Mouse (Mus musculus) embryonic facial prominence, embryonic 14.5 days (tissue): Measurements from ENCODE around the gene Cwc25. TPM values are rescaled to one million over a fixed set of nuclear protein-coding genes. Genes with fewer than 3 reads are reported as not detected.
"Not testable (repeated sequence)": the region's sequence is repeated elsewhere in the genome, so short reads cannot be mapped to it uniquely, and the experiment has no call there.

Experiments
- ATAC-seq: fragments of 200-750 bp; cut with Nextera tagmentation; 2 replicates; pipeline ENCODE4 v1.8.0; 2017; ENCODE audit warnings: low read depth, moderate number of reproducible peaks, moderate TSS enrichment
- DNase-seq: peaks from one replicate; pipeline ENCODE4 v3.0.0-alpha.2; 2015; ENCODE audit warnings: low spot score
- H3K27ac ChIP-seq: fragments of 300-500 bp; sonication (generic); replicated peaks from 2 replicates; pipeline ENCODE4 v1.5.1; 2014; ENCODE audit warnings: low read depth, mild to moderate bottlenecking, low read length, moderate library complexity
- H3K27me3 ChIP-seq: fragments of 300-500 bp; sonication (generic); replicated peaks from 2 replicates; pipeline ENCODE4 v1.6.1; 2014; ENCODE audit warnings: low read length; ENCODE audit not compliant: control insufficient read depth, insufficient read depth
- H3K36me3 ChIP-seq: fragments of 300-500 bp; sonication (generic); 2 replicates; pipeline ENCODE4 v1.6.1; 2014; ENCODE audit warnings: low read length, mixed read lengths; ENCODE audit not compliant: control insufficient read depth, insufficient read depth
- H3K4me1 ChIP-seq: fragments of 300-500 bp; sonication (generic); 2 replicates; pipeline ENCODE4 v1.6.1; 2014; ENCODE audit warnings: antibody characterized with exemption, low read length; ENCODE audit not compliant: control insufficient read depth, insufficient read depth
- H3K4me2 ChIP-seq: fragments of 300-500 bp; sonication (generic); 2 replicates; pipeline ENCODE4 v1.6.1; 2014; ENCODE audit warnings: low read depth, mild to moderate bottlenecking, low read length, moderate library complexity, mixed read lengths
- H3K4me3 ChIP-seq: fragments of 300-500 bp; sonication (generic); 2 replicates; pipeline ENCODE4 v1.5.1; 2014; ENCODE audit warnings: low read depth, mild to moderate bottlenecking, low read length
- H3K9ac ChIP-seq: fragments of 300-500 bp; sonication (generic); 2 replicates; pipeline ENCODE4 v1.6.1; 2014; ENCODE audit warnings: low read depth, mild to moderate bottlenecking, low read length, moderate library complexity, mixed read lengths
- H3K9me3 ChIP-seq: fragments of 300-500 bp; sonication (generic); 2 replicates; pipeline ENCODE4 v1.6.1; 2016; ENCODE audit warnings: low read length; ENCODE audit not compliant: control insufficient read depth
- WGBS: fragments of 180-500 bp; shearing (Covaris S2); extraction: QIAGEN DNeasy Blood & Tissue Kit; methylation state at CpG from one replicate; pipeline ENCODE4 v1.1.7; 2014; 5-methylcytosine and 5-hydroxymethylcytosine counted together
- polyA plus RNA-seq: library from polyadenylated mRNA; unstranded; fragments of >200 nt; fragmentation: Nextera tagmentation; extraction: Ambion mirVana; gene quantifications from 2 replicates; pipeline ENCODE4 v1.2.1, GENCODE M21; 2014

Gene Cwc25
- polyA plus RNA-seq, 1 experiment from 2014 or later = 10.3 TPM

DNA sequence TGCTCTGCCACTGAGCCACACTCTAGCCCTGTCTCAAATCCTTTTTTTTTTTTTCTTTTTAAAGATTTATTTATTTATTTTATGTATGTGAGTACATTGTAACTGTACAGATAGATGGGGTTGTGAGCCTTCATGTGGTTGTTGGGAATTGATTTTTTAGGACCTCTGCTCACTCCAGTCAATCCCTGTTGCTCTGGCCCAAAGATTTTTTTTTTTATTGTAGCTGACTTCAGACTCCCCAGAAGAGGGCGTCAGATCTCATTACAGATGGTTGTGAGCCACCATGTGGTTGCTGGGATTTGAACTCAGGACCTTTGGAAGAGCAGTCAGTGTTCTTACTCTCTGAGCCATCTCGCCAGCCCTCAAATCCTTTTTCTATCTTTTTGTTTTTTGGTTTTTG is 56.3 kb downstream of the Cwc25 start:
- 74% methylated on average over 2 of the region's 2 CpGs for WGBS
- H3K4me2 ChIP-seq, H3K4me3 ChIP-seq, H3K4me1 ChIP-seq, H3K27ac ChIP-seq, H3K27me3 ChIP-seq, DNase-seq, ATAC-seq, H3K9me3 ChIP-seq, H3K9ac ChIP-seq: not testable (repeated sequence)
- peaks cover 77% of the 10 kb centered on the region for H3K36me3 ChIP-seq

DNA sequence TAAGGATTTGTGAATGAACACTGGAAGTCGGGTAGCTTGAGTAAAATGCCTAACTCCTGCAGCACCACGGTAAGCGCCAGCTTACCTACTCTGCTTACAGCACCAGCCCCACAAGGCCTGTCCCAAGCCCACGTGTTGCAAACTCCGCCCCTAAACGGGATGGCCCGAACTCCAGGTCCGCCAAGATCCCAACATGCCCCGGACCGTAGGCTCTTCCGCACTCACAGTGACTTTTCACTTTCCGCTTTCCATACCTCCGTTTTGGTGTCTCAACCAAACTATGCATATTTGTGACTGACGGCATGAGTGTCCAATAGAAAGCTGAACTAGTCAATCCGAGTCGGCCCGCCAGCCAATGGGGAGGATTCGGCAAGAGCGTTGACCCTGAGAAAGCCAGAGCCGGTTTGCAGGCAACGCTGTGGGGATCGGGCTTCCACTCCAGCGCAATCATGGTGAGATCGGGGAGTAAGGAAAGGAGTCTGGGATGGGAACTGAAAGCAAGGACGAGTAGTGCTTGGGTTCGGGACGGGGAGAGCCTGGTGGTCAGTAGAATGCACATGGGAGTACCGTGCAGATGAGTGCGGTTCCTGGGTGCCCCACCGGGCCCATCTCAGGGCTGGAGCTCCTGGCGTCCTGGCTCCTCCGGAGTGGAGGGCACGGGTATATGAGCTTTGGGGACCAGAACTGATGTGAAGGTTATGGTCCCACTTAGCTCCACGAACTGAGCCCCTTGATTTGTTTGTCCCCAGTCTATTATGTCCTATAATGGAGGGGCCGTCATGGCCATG is 63.1 kb downstream of the Cwc25 start, which contains the start of gene Psmb3:
Psmb3 (plus strand) TSS at position 361 of the 788 bp plus-strand sequence.
- ATAC-seq (peak; percentile 92), DNase-seq (peak; percentile 100)
- Histone ChIP-seq H3K27ac (peak within 1 kb of the TSS; percentile 77), H3K9me3 (no peaks in the 10 kb centered on the region), H3K4me1 (peaks cover 12% of the 10 kb centered on the region), H3K9ac (peak within 1 kb of the TSS; percentile 72), H3K4me3 (peak within 1 kb of the TSS; percentile 59), H3K4me2 (peak within 1 kb of the TSS; percentile 76), H3K27me3 (no peaks in the 10 kb centered on the region), H3K36me3 (peaks cover 35% of the 10 kb centered on the region)
- WGBS = 0% methylated on average over 32 of the region's 35 CpGs

DNA sequence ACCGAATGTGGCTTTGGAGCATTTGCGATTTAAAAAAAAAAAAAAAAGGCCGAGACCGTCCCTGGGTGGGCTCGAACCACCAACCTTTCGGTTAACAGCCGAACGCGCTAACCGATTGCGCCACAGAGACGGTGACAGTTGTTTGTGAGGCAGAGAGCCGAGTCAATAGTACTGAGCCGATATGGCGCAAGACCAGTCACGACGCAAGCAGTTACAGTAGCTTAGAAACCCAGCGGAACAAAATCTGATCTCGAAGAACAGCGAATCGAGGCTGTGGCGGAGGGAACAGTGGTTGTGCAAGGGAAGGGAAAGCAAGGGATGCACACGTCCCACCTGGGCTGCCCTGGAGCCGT is 64.0 kb downstream of the Cwc25 start:
- DNase-seq = peak; percentile 87
- Histone ChIP-seq H3K27ac (peak overlapping the region; percentile 77), H3K4me3 (peak overlapping the region; percentile 59), H3K4me1 (peaks cover 18% of the 10 kb centered on the region), H3K27me3 (no peaks in the 10 kb centered on the region), H3K9me3 (no peaks in the 10 kb centered on the region), H3K4me2 (peak overlapping the region; percentile 64), H3K36me3 (peaks cover 27% of the 10 kb centered on the region), H3K9ac (peak overlapping the region; percentile 56)
- no peak for ATAC-seq
- WGBS = under 1% methylated on average over 24 of the region's 24 CpGs

DNA sequence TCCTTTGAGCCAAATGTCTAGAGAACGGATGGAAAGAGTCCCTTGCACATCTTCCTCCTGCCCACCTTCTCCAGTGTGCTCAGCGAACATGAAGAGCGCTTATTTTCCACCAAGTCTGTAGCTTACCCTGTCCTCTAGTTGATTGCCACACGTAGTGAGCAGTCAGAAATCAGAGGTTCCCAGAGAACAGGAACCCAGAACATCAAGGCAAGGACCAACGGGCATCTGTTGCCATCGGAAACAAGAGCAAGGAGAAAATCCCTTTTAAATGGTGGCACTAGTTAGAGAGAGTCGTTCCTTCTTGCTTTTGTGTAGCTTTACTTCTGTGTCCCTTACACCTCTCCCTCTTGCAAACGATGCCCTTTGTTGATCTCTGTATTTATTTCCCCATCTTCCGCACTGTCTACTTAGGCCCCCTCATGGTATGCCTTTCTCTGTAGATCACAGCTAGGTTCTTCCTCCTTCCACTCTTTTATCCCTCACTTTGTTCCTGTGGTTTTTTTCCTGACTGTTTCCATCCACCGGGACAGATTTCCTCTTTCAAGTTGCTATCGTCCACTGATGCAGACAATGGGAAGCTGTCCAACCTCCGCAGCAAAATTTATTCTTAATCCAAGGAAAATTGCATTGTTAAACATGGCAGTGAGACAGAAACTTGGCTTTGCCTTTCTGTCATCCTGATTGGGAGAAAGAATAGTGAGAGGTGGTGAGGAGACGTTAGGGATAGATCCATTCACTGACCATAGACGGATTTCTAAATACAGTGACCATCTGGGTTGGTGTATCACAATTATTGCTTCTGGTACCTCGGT is 64.6 kb downstream of the Cwc25 start:
- Histone ChIP-seq H3K9me3 (no peaks in the 10 kb centered on the region), H3K4me3 (peak overlapping the region; percentile 59), H3K9ac (no peak overlapping the region), H3K27ac (peak overlapping the region; percentile 77; the same call in 1 of the 2 replicates), H3K36me3 (peaks cover 21% of the 10 kb centered on the region), H3K27me3 (no peaks in the 10 kb centered on the region), H3K4me2 (peak overlapping the region; percentile 64), H3K4me1 (peaks cover 21% of the 10 kb centered on the region)
- DNase-seq (no peak), ATAC-seq (no peak)
- WGBS = 54% methylated on average over 15 of the region's 15 CpGs

DNA sequence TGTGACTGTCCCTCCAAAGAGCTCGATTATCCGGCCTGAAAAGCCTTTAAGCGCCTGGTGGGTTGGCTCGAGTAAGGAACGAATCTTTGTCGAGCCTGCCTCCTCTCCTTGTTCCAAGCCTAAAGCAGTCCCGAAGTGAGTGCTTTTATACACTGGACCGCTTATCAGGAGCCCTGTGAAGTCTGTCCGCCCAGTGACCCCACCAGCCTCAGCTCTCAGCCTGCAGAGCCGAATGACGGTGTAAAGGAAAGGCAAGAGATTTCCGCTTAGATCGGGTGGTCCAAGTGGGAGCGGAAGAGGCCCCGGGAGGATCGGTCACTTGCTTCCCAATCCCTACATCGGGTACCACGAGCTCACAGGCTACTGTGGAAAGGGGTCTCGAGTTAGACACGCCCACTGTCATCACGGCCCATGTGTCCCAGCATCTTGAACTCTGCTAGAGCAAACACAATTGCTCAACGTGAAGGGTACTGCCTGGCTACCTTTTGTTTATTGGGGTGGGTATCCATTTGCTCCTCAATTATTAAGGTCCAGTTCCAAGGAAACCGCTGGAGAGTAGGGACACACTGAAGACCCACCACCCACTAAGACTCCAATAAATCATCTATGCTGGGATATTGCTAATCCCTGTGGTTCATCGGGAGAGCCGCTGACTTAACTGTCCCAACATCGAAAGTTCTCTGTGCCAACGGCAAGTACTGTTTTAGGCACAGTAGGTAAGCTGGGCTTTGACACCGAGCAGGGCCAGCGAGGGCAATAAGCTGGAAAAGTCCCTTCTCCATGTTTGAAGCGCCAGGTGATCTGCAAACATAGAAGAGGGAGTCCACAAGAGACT is 65.4 kb downstream of the Cwc25 start:
- WGBS = 17% methylated on average over 30 of the region's 30 CpGs
- Histone ChIP-seq H3K4me1 (peaks cover 30% of the 10 kb centered on the region), H3K9ac (peak overlapping the region; percentile 94), H3K4me2 (peak overlapping the region; percentile 84), H3K36me3 (peaks cover 13% of the 10 kb centered on the region), H3K27me3 (no peaks in the 10 kb centered on the region), H3K27ac (peak overlapping the region; percentile 98), H3K9me3 (no peaks in the 10 kb centered on the region), H3K4me3 (peak overlapping the region; percentile 89)
- ATAC-seq (no peak), DNase-seq (peak; percentile 56)

DNA sequence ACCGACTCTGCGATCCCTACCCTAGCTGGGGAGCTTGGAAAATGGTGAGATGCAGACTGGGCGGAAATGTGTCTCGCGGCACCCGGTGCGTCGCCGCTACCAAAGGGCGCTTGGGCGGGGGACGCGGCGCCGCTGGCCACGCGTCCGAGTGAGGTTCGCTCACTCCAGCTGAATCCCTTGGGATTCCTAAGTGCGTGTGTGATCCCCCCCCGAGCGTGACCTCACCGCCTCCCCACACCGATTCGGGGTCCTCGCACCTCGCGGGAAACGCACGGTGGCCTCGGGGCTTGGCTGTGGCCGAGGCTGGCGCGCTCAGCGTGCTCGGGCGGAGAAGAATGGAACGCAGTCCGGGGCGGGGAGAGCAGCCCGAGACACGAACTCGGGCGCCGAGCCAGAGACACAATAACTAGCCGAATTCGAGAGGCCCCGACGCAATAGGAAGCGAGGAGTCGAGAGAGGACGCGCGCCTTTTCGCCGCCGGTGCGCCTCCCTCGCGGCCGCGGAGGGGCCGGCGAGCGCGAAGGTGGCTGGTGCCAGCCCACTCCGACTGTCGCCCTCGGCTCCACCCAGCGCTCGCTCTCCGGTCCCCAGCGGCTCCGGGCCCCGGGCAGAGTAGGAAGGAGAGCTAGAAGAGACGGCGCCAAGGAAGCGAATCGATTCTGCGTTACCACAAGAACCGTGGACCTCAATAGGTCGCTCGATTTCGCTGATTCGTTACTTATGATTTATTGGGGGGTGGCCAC is 66.2 kb downstream of the Cwc25 start, which contains the start of gene Pcgf2:
Pcgf2 (minus strand) TSS at position 495 of the 743 bp plus-strand sequence.
- Histone ChIP-seq H3K4me3 (peak within 1 kb of the TSS; percentile 89), H3K36me3 (peaks cover 8% of the 10 kb centered on the region; the same call in 1 of the 2 replicates), H3K4me1 (peaks cover 37% of the 10 kb centered on the region)

DNA sequence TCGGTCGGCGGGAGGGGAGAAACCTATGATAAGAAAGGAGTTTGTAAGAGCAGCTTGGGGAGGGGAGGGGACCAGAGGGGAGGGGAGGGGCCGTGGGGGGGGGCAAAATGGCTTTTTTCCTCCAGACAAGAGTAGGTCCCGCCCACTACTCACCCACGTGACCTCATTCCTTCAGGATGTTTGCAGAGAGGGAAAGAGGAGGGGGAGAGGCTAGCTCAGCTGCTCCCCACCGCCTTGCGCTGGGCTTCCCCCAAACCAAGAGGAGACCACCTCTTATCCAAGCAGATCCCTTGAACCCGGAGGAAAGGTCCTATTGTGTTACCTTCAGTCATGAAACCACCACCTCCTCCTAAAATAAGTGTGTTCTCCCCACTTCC is 66.7 kb downstream of the Cwc25 start:
- no peaks in the 10 kb centered on the region for H3K27me3 ChIP-seq
- WGBS = 0% methylated on average over 1 of the region's 9 CpGs

More for the DNA sequence above, 66.2 kb downstream of the Cwc25 start, which contains the start of gene Pcgf2:
- DNase-seq (peak; percentile 94), ATAC-seq (peak; percentile 5)
- under 1% methylated on average over 81 of the region's 85 CpGs for WGBS
- Histone ChIP-seq H3K9me3 (no peaks in the 10 kb centered on the region), H3K27ac (peak within 1 kb of the TSS; percentile 98), H3K9ac (peak within 1 kb of the TSS; percentile 94), H3K4me2 (peak within 1 kb of the TSS; percentile 84), H3K27me3 (no peaks in the 10 kb centered on the region)

More for the DNA sequence above, 66.7 kb downstream of the Cwc25 start:
- Histone ChIP-seq H3K27ac (peak overlapping the region; percentile 98), H3K36me3 (peaks cover 2% of the 10 kb centered on the region; the same call in 1 of the 2 replicates), H3K9me3 (no peaks in the 10 kb centered on the region), H3K9ac (peak overlapping the region; percentile 94), H3K4me2 (peak overlapping the region; percentile 84), H3K4me3 (peak overlapping the region; percentile 89), H3K4me1 (peaks cover 43% of the 10 kb centered on the region)
- peak; percentile 20; the same call in 1 of the 2 replicates for ATAC-seq
- peak; percentile 99 for DNase-seq
